Mouse (Mus musculus): Measurements from ENCODE around the gene Atp6v0e. TPM values are rescaled to one million over a fixed set of nuclear protein-coding genes. Genes with fewer than 3 reads are reported as not detected.
A peak's percentile ranks its signal among the peaks of the same experiment; 100 is the strongest.

Atp6v0e gene
- polyA plus RNA-seq, 1 experiment from 2014 or later = 90.5 TPM

DNA sequence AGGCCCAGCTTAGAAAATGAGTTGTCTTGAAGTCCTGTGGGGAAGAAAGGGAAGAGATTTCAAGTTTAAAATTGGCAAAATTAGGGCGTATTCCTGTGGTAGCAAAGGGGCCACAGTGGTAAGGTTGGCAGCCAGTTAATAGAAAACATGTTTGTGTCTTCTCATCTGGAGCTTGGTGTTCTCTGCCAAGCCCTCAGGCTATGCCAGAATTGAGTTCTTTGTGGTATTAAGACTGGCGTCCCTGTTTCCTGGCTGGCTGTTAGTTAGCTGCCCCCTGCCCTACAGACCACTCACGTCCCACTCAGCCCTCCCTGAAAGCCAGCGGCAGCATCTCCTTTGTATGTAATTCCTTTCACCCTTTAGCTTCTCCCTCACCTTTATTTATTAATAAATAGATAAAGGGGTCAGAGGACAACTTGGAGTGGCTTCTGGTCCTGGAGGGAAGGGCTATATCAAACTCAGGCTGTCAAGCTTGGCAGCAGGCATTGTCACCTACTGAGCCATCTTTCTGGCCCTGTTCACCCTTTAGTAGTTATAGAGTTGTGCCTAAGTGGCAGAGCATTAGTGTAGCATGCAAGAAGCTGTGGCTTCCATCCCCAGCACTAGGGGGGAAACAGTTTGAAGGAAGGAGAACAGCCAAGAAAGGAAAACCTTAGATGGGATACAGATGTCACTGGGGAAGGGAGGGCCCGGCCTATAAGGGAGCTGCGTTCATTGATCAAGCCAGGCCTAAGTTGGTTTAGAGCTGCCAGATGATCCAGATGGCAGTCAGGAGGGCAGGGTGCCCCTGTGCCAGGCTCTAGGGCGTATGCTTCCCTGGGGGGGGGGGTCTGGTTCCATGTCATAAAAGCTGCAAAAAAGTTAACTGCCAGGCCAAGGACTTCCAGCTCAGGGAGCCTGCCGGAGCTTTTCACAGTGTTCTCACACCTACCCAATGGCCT, 26.0 kb downstream of the Atp6v0e start:
- Histone ChIP-seq H3K9ac (replicated peaks; ENCODE audit: low read length) (no peak overlapping the region), H3K4me3 (replicated peaks; ENCODE audit: low read depth, low read length) (no peak overlapping the region), H3K27me3 (ENCODE audit: control insufficient read depth, insufficient read depth, low read length) (no peaks in the 10 kb centered on the region), H3K36me3 (ENCODE audit: control insufficient read depth, insufficient read depth, low read length) (peaks cover 14% of the 10 kb centered on the region; the same call in 1 of the 2 replicates), H3K27ac (replicated peaks; ENCODE audit: low read depth, low read length) (peak overlapping the region; percentile 20; the same call in 1 of the 2 replicates), H3K4me1 (ENCODE audit: control insufficient read depth, insufficient read depth, low read length) (no peaks in the 10 kb centered on the region), H3K4me2 (ENCODE audit: low read length) (no peak overlapping the region), H3K9me3 (ENCODE audit: control insufficient read depth, low read length) (no peaks in the 10 kb centered on the region)
- 78% methylated on average over 8 of the region's 8 CpGs for WGBS
- DNase-seq = peak; percentile 47
- ATAC-seq (ENCODE audit: low FRiP score, low TSS enrichment) = no peak

DNA sequence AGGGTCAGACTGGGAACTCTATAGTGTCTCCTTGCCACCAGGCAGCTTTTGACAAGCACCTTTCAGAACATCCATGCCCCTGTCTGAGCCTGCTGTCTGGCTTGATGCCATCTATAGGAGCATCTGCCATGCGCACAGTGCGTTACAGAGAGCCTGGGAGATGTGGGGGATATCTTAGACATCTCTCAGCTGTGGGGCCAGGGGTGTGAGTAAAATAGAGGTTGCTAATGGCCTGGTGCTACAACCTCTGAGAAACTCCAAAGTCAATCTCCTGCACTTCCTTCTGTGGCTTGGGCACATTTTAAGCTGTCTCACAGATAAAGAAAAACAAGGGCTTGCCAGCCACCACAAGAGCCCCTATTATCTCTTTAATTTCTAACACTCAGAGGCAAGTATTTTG, 26.8 kb downstream of the Atp6v0e start:
- no peaks in the 10 kb centered on the region for H3K9me3 ChIP-seq (ENCODE audit: control insufficient read depth, low read length)
- ATAC-seq (ENCODE audit: low FRiP score, low TSS enrichment) = no peak
- peak overlapping the region; percentile 8; the same call in 1 of the 2 replicates for H3K27ac ChIP-seq (replicated peaks; ENCODE audit: low read depth, low read length)
- H3K4me1 ChIP-seq (ENCODE audit: control insufficient read depth, insufficient read depth, low read length) = no peaks in the 10 kb centered on the region
- DNase-seq = no peak
- WGBS = 91% methylated on average over 2 of the region's 2 CpGs
- no peak overlapping the region for H3K4me3 ChIP-seq (replicated peaks; ENCODE audit: low read depth, low read length)
- no peak overlapping the region for H3K9ac ChIP-seq (replicated peaks; ENCODE audit: low read length)
- no peak overlapping the region for H3K4me2 ChIP-seq (ENCODE audit: low read length)
- no peaks in the 10 kb centered on the region for H3K27me3 ChIP-seq (ENCODE audit: control insufficient read depth, insufficient read depth, low read length)
- H3K36me3 ChIP-seq (ENCODE audit: control insufficient read depth, insufficient read depth, low read length) = 0 out of 2 replicates have a peak, but pooled peaks cover 6% of the 10 kb centered on the region

DNA sequence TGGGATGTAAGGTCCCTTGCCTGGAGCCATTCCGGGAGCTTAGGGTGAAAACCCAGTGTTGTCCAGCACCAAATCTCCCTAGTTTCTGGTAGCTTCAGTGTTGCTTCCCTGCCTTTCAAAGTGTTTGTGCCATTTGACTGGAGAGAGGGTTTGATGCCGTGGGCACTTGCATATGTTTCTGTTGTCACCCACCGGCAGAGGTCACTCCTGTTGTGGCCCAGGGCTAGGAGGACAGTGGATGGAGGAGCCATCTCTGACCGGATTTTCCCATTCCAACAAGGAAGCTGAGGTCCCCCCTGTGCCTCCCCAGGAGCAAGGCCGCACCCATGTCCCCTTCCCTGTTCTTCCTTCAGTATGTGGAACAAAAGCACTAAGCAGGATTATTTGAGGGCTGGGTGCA, 27.2 kb downstream of the Atp6v0e start:
- 76% methylated on average over 5 of the region's 5 CpGs for WGBS
- no peaks in the 10 kb centered on the region for H3K9me3 ChIP-seq (ENCODE audit: control insufficient read depth, low read length)
- no peak overlapping the region for H3K4me3 ChIP-seq (replicated peaks; ENCODE audit: low read depth, low read length)
- H3K27ac ChIP-seq (replicated peaks; ENCODE audit: low read depth, low read length) = no peak overlapping the region
- ATAC-seq (ENCODE audit: low FRiP score, low TSS enrichment) (no peak), DNase-seq (no peak)
- no peak overlapping the region for H3K9ac ChIP-seq (replicated peaks; ENCODE audit: low read length)
- no peaks in the 10 kb centered on the region for H3K27me3 ChIP-seq (ENCODE audit: control insufficient read depth, insufficient read depth, low read length)
- no peaks in the 10 kb centered on the region for H3K4me1 ChIP-seq (ENCODE audit: control insufficient read depth, insufficient read depth, low read length)
- H3K4me2 ChIP-seq (ENCODE audit: low read length) = no peak overlapping the region
- H3K36me3 ChIP-seq (ENCODE audit: control insufficient read depth, insufficient read depth, low read length) = peaks cover 5% of the 10 kb centered on the region; the same call in 1 of the 2 replicates

DNA sequence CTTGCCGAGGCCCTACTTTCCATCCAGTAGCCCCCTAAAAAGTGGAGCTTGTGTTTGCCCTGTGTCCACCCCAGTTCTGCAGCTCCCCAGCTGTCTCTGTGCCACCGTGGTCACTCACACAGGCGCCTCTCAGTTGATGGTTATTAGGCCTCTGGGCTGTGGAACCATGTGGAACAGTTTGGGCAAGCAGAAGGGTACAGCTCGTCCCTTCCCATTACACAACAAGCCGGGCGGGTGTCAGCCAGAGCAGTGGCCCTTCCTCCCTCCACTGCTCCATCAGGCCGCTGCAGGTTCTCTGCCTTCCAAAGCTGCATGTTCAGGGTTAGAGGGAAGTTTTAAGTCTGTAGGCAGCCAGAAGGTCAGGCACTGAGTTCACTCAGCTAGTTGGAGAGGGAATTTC, 28.1 kb downstream of the Atp6v0e start:
- Histone ChIP-seq H3K27ac (replicated peaks; ENCODE audit: low read depth, low read length) (no peak overlapping the region), H3K4me3 (replicated peaks; ENCODE audit: low read depth, low read length) (no peak overlapping the region), H3K4me2 (ENCODE audit: low read length) (no peak overlapping the region), H3K36me3 (ENCODE audit: control insufficient read depth, insufficient read depth, low read length) (peaks cover 12% of the 10 kb centered on the region), H3K4me1 (ENCODE audit: control insufficient read depth, insufficient read depth, low read length) (no peaks in the 10 kb centered on the region), H3K9ac (replicated peaks; ENCODE audit: low read length) (no peak overlapping the region), H3K9me3 (ENCODE audit: control insufficient read depth, low read length) (no peaks in the 10 kb centered on the region), H3K27me3 (ENCODE audit: control insufficient read depth, insufficient read depth, low read length) (no peaks in the 10 kb centered on the region)
- DNase-seq (no peak), ATAC-seq (ENCODE audit: low FRiP score, low TSS enrichment) (no peak)
- 93% methylated on average over 7 of the region's 7 CpGs for WGBS

DNA sequence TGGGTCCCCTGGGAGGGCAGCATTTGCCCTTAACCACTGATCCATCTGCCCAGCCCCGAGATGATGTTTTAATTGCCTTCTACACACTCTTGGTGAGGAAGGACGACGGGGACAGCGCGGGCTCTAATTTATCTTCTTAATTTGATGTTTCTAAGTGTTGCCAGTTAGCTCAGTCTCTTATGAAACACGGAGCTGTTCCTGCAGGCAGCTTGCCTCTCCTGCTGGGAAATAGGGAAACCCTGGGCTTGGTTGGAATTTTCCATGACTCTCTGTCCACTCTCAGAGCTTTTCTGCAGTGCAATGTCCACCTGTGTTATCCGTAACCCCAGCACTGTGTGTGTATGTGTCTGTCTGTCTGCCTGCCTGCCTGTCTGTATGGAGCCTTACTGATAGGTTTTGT, 30.4 kb downstream of the Atp6v0e start:
- Histone ChIP-seq H3K27me3 (ENCODE audit: control insufficient read depth, insufficient read depth, low read length) (no peaks in the 10 kb centered on the region), H3K4me3 (replicated peaks; ENCODE audit: low read depth, low read length) (no peak overlapping the region), H3K36me3 (ENCODE audit: control insufficient read depth, insufficient read depth, low read length) (peaks cover 33% of the 10 kb centered on the region), H3K4me2 (ENCODE audit: low read length) (no peak overlapping the region), H3K4me1 (ENCODE audit: control insufficient read depth, insufficient read depth, low read length) (no peaks in the 10 kb centered on the region), H3K27ac (replicated peaks; ENCODE audit: low read depth, low read length) (no peak overlapping the region), H3K9me3 (ENCODE audit: control insufficient read depth, low read length) (no peaks in the 10 kb centered on the region), H3K9ac (replicated peaks; ENCODE audit: low read length) (no peak overlapping the region)
- DNase-seq (no peak), ATAC-seq (ENCODE audit: low FRiP score, low TSS enrichment) (no peak)
- WGBS = 93% methylated on average over 7 of the region's 7 CpGs

DNA sequence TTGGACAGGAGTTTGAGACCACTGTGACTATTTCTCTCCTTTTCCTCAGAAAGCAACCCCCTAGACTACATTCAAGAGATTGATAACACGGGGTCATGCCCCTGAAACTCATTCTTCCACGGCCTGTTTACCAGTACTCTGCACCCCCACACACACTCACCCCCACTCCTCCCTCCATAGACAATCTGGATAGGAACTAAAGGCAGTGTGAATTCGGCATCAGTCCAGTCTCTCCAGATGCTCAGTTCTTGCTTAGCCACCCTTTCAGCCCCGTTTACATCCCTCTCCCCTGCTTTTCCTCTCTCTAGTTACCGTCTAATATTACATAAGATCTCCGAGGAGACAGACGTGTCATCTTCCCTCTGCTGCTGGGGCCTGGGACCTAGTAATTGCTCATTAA, 31.1 kb downstream of the Atp6v0e start:
- no peak overlapping the region for H3K27ac ChIP-seq (replicated peaks; ENCODE audit: low read depth, low read length)
- H3K9ac ChIP-seq (replicated peaks; ENCODE audit: low read length) = no peak overlapping the region
- WGBS = 79% methylated on average over 7 of the region's 7 CpGs
- no peaks in the 10 kb centered on the region for H3K9me3 ChIP-seq (ENCODE audit: control insufficient read depth, low read length)
- H3K4me3 ChIP-seq (replicated peaks; ENCODE audit: low read depth, low read length) = no peak overlapping the region
- no peak overlapping the region for H3K4me2 ChIP-seq (ENCODE audit: low read length)
- no peaks in the 10 kb centered on the region for H3K27me3 ChIP-seq (ENCODE audit: control insufficient read depth, insufficient read depth, low read length)
- DNase-seq (no peak), ATAC-seq (ENCODE audit: low FRiP score, low TSS enrichment) (no peak)
- no peaks in the 10 kb centered on the region for H3K4me1 ChIP-seq (ENCODE audit: control insufficient read depth, insufficient read depth, low read length)
- H3K36me3 ChIP-seq (ENCODE audit: control insufficient read depth, insufficient read depth, low read length) = peaks cover 38% of the 10 kb centered on the region

DNA sequence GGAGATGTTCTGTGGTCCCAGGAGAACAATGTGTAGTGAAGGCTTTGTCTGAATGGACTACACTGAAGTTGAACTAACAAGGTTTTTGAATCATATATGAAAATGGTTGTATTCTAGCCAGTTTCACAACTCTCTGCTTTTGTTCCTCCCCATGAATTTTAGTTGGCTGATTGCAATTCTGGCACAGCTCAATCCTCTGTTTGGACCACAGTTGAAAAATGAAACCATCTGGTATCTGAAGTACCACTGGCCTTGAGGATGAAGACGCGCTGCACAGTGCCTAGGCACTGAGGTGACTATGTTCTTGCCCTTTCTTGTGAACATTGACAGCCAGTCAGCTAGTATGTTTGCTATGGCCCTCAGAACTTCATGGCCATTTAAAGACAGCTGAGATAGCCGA, 32.2 kb downstream of the Atp6v0e start:
- 97% methylated on average over 3 of the region's 3 CpGs for WGBS
- H3K9ac ChIP-seq (replicated peaks; ENCODE audit: low read length) = no peak overlapping the region
- no peak overlapping the region for H3K4me2 ChIP-seq (ENCODE audit: low read length)
- ATAC-seq (ENCODE audit: low FRiP score, low TSS enrichment) (no peak), DNase-seq (no peak)
- no peak overlapping the region for H3K27ac ChIP-seq (replicated peaks; ENCODE audit: low read depth, low read length)
- no peak overlapping the region for H3K4me3 ChIP-seq (replicated peaks; ENCODE audit: low read depth, low read length)
- H3K27me3 ChIP-seq (ENCODE audit: control insufficient read depth, insufficient read depth, low read length) = no peaks in the 10 kb centered on the region
- no peaks in the 10 kb centered on the region for H3K4me1 ChIP-seq (ENCODE audit: control insufficient read depth, insufficient read depth, low read length)
- no peaks in the 10 kb centered on the region for H3K9me3 ChIP-seq (ENCODE audit: control insufficient read depth, low read length)
- peaks cover 49% of the 10 kb centered on the region for H3K36me3 ChIP-seq (ENCODE audit: control insufficient read depth, insufficient read depth, low read length)

DNA sequence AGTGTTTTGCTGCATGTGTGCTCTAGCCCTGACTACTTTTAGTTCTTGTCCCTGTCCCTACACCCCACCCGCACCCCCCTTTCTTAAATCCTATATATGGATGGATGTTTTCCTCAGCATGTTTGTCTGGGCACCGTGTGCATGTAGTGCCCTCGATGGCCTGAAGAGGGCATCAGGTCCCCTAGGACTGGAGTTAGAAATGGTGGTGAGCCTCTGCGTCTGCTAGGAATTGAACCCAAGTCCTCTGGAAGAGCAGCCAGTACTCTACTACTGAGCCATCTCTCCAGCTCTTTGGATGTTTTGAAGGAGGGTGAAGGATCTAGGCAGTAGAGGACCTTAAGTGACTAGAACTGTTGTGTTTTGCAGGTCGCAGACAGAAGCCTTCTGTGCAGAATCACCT, 35.8 kb downstream of the Atp6v0e start:
- no peaks in the 10 kb centered on the region for H3K27me3 ChIP-seq (ENCODE audit: control insufficient read depth, insufficient read depth, low read length)

More for the DNA sequence above, 35.8 kb downstream of the Atp6v0e start:
- Histone ChIP-seq H3K4me1 (ENCODE audit: control insufficient read depth, insufficient read depth, low read length) (no peaks in the 10 kb centered on the region), H3K9ac (replicated peaks; ENCODE audit: low read length) (no peak overlapping the region), H3K36me3 (ENCODE audit: control insufficient read depth, insufficient read depth, low read length) (peaks cover 59% of the 10 kb centered on the region), H3K9me3 (ENCODE audit: control insufficient read depth, low read length) (no peaks in the 10 kb centered on the region), H3K4me3 (replicated peaks; ENCODE audit: low read depth, low read length) (no peak overlapping the region), H3K4me2 (ENCODE audit: low read length) (no peak overlapping the region), H3K27ac (replicated peaks; ENCODE audit: low read depth, low read length) (no peak overlapping the region)
- WGBS = 86% methylated on average over 5 of the region's 5 CpGs
- ATAC-seq (ENCODE audit: low FRiP score, low TSS enrichment) = no peak
- DNase-seq = no peak

Measured in midbrain, embryonic 14.5 days (tissue).